Mouse (Mus musculus) liver, embryonic 15.5 days (tissue): ENCODE results near the gene Trabd2b. TPM values are rescaled to one million over a fixed set of nuclear protein-coding genes. Genes with fewer than 3 reads are reported as not detected.

ENCODE experiments used
- ATAC-seq: fragments of 200-750 bp; cut with Nextera tagmentation; 2 replicates; pipeline ENCODE4 v1.8.0; 2017; ENCODE audit warnings: moderate number of reproducible peaks, mild to moderate bottlenecking, moderate library complexity; ENCODE audit not compliant: insufficient read depth
- H3K27ac ChIP-seq: fragments of 300-500 bp; sonication (generic); replicated peaks from 2 replicates; pipeline ENCODE4 v1.5.1; 2015; ENCODE audit warnings: mild to moderate bottlenecking, inconsistent platforms
- H3K27me3 ChIP-seq: fragments of 300-500 bp; sonication (generic); 2 replicates; pipeline ENCODE4 v1.6.1; 2015; ENCODE audit warnings: mild to moderate bottlenecking, inconsistent platforms
- H3K36me3 ChIP-seq: fragments of 300-500 bp; sonication (generic); replicated peaks from 2 replicates; pipeline ENCODE4 v1.6.1; 2015; ENCODE audit warnings: moderate library complexity, mild to moderate bottlenecking, inconsistent platforms
- H3K4me1 ChIP-seq: fragments of 300-500 bp; sonication (generic); replicated peaks from 2 replicates; pipeline ENCODE4 v1.6.1; 2015; ENCODE audit warnings: inconsistent platforms
- H3K4me2 ChIP-seq: fragments of 300-500 bp; sonication (generic); 2 replicates; pipeline ENCODE4 v1.6.1; 2015; ENCODE audit warnings: moderate library complexity, mild to moderate bottlenecking, inconsistent platforms
- H3K4me3 ChIP-seq: fragments of 300-500 bp; sonication (generic); replicated peaks from 2 replicates; pipeline ENCODE4 v1.5.1; 2015; ENCODE audit warnings: mild to moderate bottlenecking, inconsistent platforms
- H3K9ac ChIP-seq: fragments of 300-500 bp; sonication (generic); 2 replicates; pipeline ENCODE4 v1.6.1; 2015; ENCODE audit warnings: moderate library complexity, mild to moderate bottlenecking, inconsistent platforms
- H3K9me3 ChIP-seq: fragments of 300-500 bp; sonication (generic); replicated peaks from 2 replicates; pipeline ENCODE4 v1.6.1; 2016; ENCODE audit warnings: inconsistent platforms
- WGBS: fragments of 180-500 bp; shearing (Covaris S2); methylation state at CpG from one replicate; pipeline ENCODE4 v1.1.7; 2015; ENCODE audit warnings: mixed read lengths; ENCODE audit not compliant: insufficient replicate concordance; 5-methylcytosine and 5-hydroxymethylcytosine counted together
- polyA plus RNA-seq: library from polyadenylated mRNA; unstranded; fragments of >200 nt; fragmentation: Nextera tagmentation; extraction: Ambion mirVana; gene quantifications from 2 replicates; pipeline ENCODE4 v1.2.1, GENCODE M21; 2015

Trabd2b gene
- polyA plus RNA-seq, 1 experiment from 2014 or later, result 0.08 TPM

GRCm38 (mm10) chr4:114635889-114636288 is 229.4 kb downstream of the Trabd2b start:
- H3K4me2 ChIP-seq, result no peak overlapping the region
- 20% methylated on average over 5 of the region's 5 CpGs for WGBS

GRCm38 (mm10) chr4:114636324-114636723 is 229.8 kb downstream of the Trabd2b start:
- 58% methylated on average over 1 of the region's 1 CpGs for WGBS
- H3K4me2 ChIP-seq, result no peak overlapping the region
- no peak overlapping the region for H3K27ac ChIP-seq

More at GRCm38 (mm10) chr4:114635889-114636288, 229.4 kb downstream of the Trabd2b start:
- Histone ChIP-seq H3K9me3 (no peaks in the 10 kb centered on the region), H3K4me3 (no peak overlapping the region), H3K9ac (no peak overlapping the region), H3K36me3 (no peaks in the 10 kb centered on the region), H3K27ac (no peak overlapping the region), H3K27me3 (peaks cover 3% of the 10 kb centered on the region), H3K4me1 (no peaks in the 10 kb centered on the region)
- ATAC-seq, result no peak

GRCm38 (mm10) chr4:114637120-114637519 is 230.6 kb downstream of the Trabd2b start:
- Histone ChIP-seq H3K27ac (no peak overlapping the region), H3K9ac (no peak overlapping the region), H3K4me1 (no peaks in the 10 kb centered on the region), H3K4me3 (no peak overlapping the region), H3K4me2 (no peak overlapping the region), H3K9me3 (no peaks in the 10 kb centered on the region), H3K27me3 (peaks cover 3% of the 10 kb centered on the region), H3K36me3 (no peaks in the 10 kb centered on the region)
- 5% methylated on average over 3 of the region's 3 CpGs for WGBS
- no peak for ATAC-seq

More at GRCm38 (mm10) chr4:114636324-114636723, 229.8 kb downstream of the Trabd2b start:
- H3K4me1 ChIP-seq, result no peaks in the 10 kb centered on the region
- H3K36me3 ChIP-seq, result no peaks in the 10 kb centered on the region
- ATAC-seq, result no peak
- peaks cover 3% of the 10 kb centered on the region for H3K27me3 ChIP-seq
- H3K4me3 ChIP-seq, result no peak overlapping the region
- H3K9me3 ChIP-seq, result no peaks in the 10 kb centered on the region
- no peak overlapping the region for H3K9ac ChIP-seq

- no peaks in the 10 kb centered on the region for H3K9me3 ChIP-seq
- no peak for ATAC-seq
- no peak overlapping the region for H3K4me2 ChIP-seq
- H3K27ac ChIP-seq, result no peak overlapping the region
- H3K4me1 ChIP-seq, result no peaks in the 10 kb centered on the region
- 38% methylated on average over 4 of the region's 4 CpGs for WGBS
- H3K36me3 ChIP-seq, result no peaks in the 10 kb centered on the region
- H3K9ac ChIP-seq, result no peak overlapping the region
- H3K4me3 ChIP-seq, result no peak overlapping the region
- peaks cover 12% of the 10 kb centered on the region for H3K27me3 ChIP-seq
Measured at GRCm38 (mm10) chr4:114642469-114642868, 235.9 kb downstream of the Trabd2b start.

DNA sequence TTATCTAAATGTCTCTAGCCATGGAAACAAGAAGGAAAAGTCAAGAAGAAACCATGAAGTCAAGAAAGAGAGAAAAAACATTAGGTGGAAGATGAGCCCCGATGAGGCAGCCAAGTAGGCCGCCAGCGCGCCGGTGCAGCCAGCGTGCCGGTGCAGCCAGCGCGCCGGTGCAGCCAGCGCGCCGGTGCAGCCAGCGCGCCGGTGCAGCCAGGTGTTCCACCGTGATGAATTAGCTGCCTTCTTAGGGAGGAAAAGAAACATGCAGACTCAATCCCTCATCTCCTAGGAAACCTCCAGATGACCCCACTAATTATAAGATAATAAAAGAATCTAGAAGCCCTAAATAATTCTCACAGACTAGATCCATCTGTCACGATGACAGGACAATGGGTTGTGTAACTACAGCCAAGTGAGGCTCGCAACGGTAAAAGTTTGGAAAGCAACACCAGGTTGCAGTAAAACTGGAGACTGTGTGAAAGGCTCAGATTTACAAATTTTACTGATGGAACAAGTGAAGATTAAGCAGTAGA is 237.2 kb downstream of the Trabd2b start:
- no peak overlapping the region for H3K9ac ChIP-seq
- H3K9me3 ChIP-seq, result no peaks in the 10 kb centered on the region
- H3K4me1 ChIP-seq, result no peaks in the 10 kb centered on the region
- H3K36me3 ChIP-seq, result no peaks in the 10 kb centered on the region
- no peak overlapping the region for H3K27ac ChIP-seq
- no peak for ATAC-seq
- H3K4me3 ChIP-seq, result no peak overlapping the region
- 81% methylated on average over 20 of the region's 20 CpGs for WGBS
- H3K27me3 ChIP-seq, result peaks cover 13% of the 10 kb centered on the region
- H3K4me2 ChIP-seq, result no peak overlapping the region

GRCm38 (mm10) chr4:114645341-114645740 is 238.8 kb downstream of the Trabd2b start:
- H3K27ac ChIP-seq, result no peak overlapping the region
- no peaks in the 10 kb centered on the region for H3K4me1 ChIP-seq
- no peak overlapping the region for H3K9ac ChIP-seq
- no peak overlapping the region for H3K4me3 ChIP-seq
- H3K27me3 ChIP-seq, result peaks cover 11% of the 10 kb centered on the region; the same call in 1 of the 2 replicates
- no peaks in the 10 kb centered on the region for H3K36me3 ChIP-seq
- no peak overlapping the region for H3K4me2 ChIP-seq
- no peak for ATAC-seq
- H3K9me3 ChIP-seq, result no peaks in the 10 kb centered on the region

DNA sequence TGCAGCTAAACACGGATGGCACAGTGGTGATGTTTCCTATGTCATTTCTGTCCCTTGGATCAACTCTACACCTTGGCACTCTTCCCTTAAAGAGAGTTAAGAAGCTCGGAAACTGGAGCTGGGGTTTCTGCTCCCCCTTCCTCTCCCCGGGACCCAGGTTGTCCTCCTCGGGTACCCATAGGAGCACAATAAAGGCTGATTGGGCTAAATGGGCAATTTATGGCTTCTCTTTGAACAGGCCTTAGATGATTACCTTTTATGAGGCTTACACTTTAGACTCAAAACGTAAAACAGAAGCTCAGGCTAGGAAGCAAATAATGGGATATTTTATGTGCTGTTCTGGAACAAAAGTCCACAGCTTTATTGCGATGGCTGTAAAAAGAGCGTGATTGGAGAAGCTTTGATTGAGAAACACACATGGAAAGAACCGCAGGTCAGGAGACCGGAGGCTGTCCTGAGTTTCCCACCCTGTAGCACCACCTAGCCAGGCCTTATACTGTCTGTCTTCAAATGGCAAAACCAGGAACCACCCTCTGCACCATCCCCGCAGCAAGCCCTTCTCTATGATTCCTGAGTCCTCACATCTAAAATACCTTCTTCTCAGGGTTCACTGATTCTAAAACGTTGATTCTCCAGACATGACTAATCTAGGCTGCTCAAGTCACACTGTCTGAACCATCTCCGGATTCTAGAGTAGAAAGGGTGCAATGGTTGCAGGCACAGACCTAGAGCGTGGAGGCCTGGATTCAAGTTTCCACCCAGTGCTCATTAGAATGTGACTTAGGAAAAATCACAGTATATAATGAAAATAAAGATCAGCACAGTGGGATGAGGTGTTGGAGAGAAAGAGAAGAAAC is 240.5 kb downstream of the Trabd2b start:
- Histone ChIP-seq H3K4me2 (no peak overlapping the region), H3K4me3 (no peak overlapping the region), H3K27me3 (peaks cover 11% of the 10 kb centered on the region; the same call in 1 of the 2 replicates), H3K4me1 (no peaks in the 10 kb centered on the region), H3K9ac (no peak overlapping the region), H3K36me3 (no peaks in the 10 kb centered on the region), H3K27ac (no peak overlapping the region), H3K9me3 (no peaks in the 10 kb centered on the region)
- WGBS, result 53% methylated on average over 13 of the region's 13 CpGs
- ATAC-seq, result no peak

GRCm38 (mm10) chr4:114647689-114648088 is 241.2 kb downstream of the Trabd2b start:
- no peak overlapping the region for H3K4me3 ChIP-seq
- H3K4me1 ChIP-seq, result no peaks in the 10 kb centered on the region
- no peak for ATAC-seq
- H3K27ac ChIP-seq, result no peak overlapping the region
- H3K4me2 ChIP-seq, result no peak overlapping the region
- peaks cover 5% of the 10 kb centered on the region; the same call in 1 of the 2 replicates for H3K27me3 ChIP-seq
- no peaks in the 10 kb centered on the region for H3K36me3 ChIP-seq
- no peaks in the 10 kb centered on the region for H3K9me3 ChIP-seq
- H3K9ac ChIP-seq, result no peak overlapping the region
- WGBS, result 5% methylated on average over 4 of the region's 4 CpGs

- Histone ChIP-seq H3K4me1 (no peaks in the 10 kb centered on the region), H3K9me3 (no peaks in the 10 kb centered on the region), H3K4me2 (peak overlapping the region; percentile 36; the same call in 1 of the 2 replicates), H3K27ac (no peak overlapping the region), H3K9ac (no peak overlapping the region), H3K4me3 (no peak overlapping the region), H3K36me3 (no peaks in the 10 kb centered on the region), H3K27me3 (peaks cover 5% of the 10 kb centered on the region; the same call in 1 of the 2 replicates)
- 52% methylated on average over 28 of the region's 28 CpGs for WGBS
- 0 out of 2 replicates have a peak, but pooled peaks have one; percentile 40 for ATAC-seq
Measured at GRCm38 (mm10) chr4:114648532-114649074, 242.1 kb downstream of the Trabd2b start.

GRCm38 (mm10) chr4:114650551-114650950 is 244.0 kb downstream of the Trabd2b start:
- Histone ChIP-seq H3K4me2 (no peak overlapping the region), H3K9ac (no peak overlapping the region), H3K9me3 (no peaks in the 10 kb centered on the region), H3K27ac (no peak overlapping the region), H3K4me3 (no peak overlapping the region), H3K4me1 (no peaks in the 10 kb centered on the region), H3K36me3 (no peaks in the 10 kb centered on the region), H3K27me3 (peaks cover 5% of the 10 kb centered on the region; the same call in 1 of the 2 replicates)
- no peak for ATAC-seq
- WGBS, result 63% methylated on average over 6 of the region's 6 CpGs

DNA sequence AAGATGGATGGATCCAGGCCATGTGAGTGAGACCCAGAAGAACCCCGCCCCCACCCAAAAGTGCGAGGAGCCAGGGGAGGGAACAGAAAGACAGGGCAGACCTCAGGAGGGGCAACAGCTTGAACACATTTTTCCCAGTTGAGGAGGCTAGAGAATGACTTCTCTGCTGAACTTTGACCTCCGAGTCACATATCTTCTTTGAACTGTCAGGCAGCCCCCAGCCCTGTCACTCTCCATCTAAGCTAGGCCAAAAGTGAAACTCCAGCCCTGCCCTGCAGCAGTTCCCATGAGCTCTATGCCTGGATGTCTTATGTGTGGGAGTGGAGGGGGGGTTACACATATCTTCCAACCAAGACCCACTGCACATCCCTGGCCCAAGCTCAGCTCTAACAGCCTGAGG is 244.5 kb downstream of the Trabd2b start:
- Histone ChIP-seq H3K9me3 (no peaks in the 10 kb centered on the region), H3K4me2 (no peak overlapping the region), H3K4me1 (no peaks in the 10 kb centered on the region), H3K27ac (no peak overlapping the region), H3K4me3 (no peak overlapping the region), H3K27me3 (peaks cover 5% of the 10 kb centered on the region; the same call in 1 of the 2 replicates), H3K9ac (no peak overlapping the region), H3K36me3 (no peaks in the 10 kb centered on the region)
- WGBS, result 64% methylated on average over 3 of the region's 3 CpGs
- no peak for ATAC-seq
